Comparison of ENCODE assay signal across 8 mouse cellular contexts in the genomic region with DNA sequence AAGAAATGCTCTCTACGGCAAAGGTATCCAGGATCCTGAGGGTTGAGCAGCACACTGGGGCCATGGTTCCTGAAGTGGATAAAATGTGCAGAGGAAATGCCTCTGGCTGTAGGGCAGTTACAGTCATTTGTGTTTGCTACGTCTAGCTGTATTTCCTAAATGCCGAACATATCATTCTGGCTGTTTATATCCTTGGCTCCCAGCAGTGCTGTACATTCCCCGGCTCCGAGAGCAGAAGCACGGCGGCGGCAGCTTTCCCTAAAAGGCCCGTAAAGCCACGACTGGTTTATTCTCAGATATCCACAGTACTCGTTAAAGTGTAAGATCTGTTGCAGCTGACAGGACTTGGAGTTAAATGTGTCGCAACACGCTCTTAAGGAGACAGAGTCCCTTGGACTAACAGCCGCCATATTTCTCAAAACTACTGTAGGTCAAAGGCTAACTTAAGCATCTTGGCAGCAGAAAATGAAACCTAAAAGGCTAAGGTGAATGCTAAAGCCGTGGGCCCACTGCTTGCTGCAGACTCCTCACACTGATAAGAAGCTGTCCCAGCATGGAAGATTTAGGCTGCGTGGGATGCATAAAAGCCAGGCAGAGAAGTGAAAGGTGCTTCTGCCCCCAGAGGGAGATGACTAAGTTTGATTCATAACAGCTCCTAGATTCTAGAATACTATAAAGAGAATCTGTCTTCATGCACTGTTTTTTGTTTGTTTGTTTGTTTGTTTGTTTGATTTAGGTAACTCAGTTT.
DNase-seq lines count a peak whose midpoint lies in the region; ATAC-seq and TF ChIP-seq lines count a peak whose summit lies in the region.

No protein-coding gene starts in this region.

- 50% methylated on average over 16 of the region's 16 CpGs for WGBS in small intestine, adult 2 months
- WGBS in midbrain, embryonic 11.5 days = 88% methylated on average over 16 of the region's 16 CpGs

- H3K9ac ChIP-seq in midbrain, embryonic 11.5 days (ENCODE audit: low read length) = no peak overlapping the region

- H3K27ac ChIP-seq in small intestine, adult 2 months (ENCODE audit: insufficient read depth, low read depth, low read length) = peak overlapping the region; percentile 12; the same call in 1 of the 2 replicates
- H3K27ac ChIP-seq in midbrain, embryonic 11.5 days (ENCODE audit: low read depth, low read length) = no peak overlapping the region

- H3K27me3 ChIP-seq in small intestine, adult 2 months (ENCODE audit: control insufficient read depth, insufficient read depth, low read length) = no peaks in the 10 kb centered on the region
- no peaks in the 10 kb centered on the region for H3K27me3 ChIP-seq in midbrain, embryonic 11.5 days (ENCODE audit: control insufficient read depth, insufficient read depth, low read length)

- H3K36me3 ChIP-seq in small intestine, adult 2 months (ENCODE audit: control insufficient read depth, insufficient read depth, low read length) = no peaks in the 10 kb centered on the region
- no peaks in the 10 kb centered on the region for H3K36me3 ChIP-seq in midbrain, embryonic 11.5 days (ENCODE audit: control insufficient read depth, insufficient read depth, low read length)

- H3K9me3 ChIP-seq in midbrain, embryonic 11.5 days (ENCODE audit: control insufficient read depth, low read length) = peaks cover 3% of the 10 kb centered on the region; the same call in 1 of the 2 replicates

- peak; percentile 10 for DNase-seq in gastrocnemius, postnatal 25 days
- DNase-seq in gastrocnemius, postnatal 4 days (ENCODE audit: low spot score in 2 of 2) = no peak
- DNase-seq in heart, adult 8-10 months (ENCODE audit: low spot score) = peak; percentile 9
- DNase-seq in kidney, postnatal 14 days = peak; percentile 49
- DNase-seq in embryo, embryonic 10.5 days (ENCODE audit: low spot score) = no peak
- no peak for DNase-seq in midbrain, embryonic 11.5 days (ENCODE audit: low spot score, missing footprints)
- no peak for DNase-seq in embryo, embryonic 10 days (ENCODE audit: low spot score)

- ATAC-seq in midbrain, embryonic 11.5 days (ENCODE audit: low FRiP score) = no peak

- no peak overlapping the region for H3K4me2 ChIP-seq in midbrain, embryonic 11.5 days

- H3K4me1 ChIP-seq in small intestine, adult 2 months (ENCODE audit: control insufficient read depth, insufficient read depth, insufficient read length, low read length) = no peaks in the 10 kb centered on the region
- no peaks in the 10 kb centered on the region for H3K4me1 ChIP-seq in midbrain, embryonic 11.5 days (ENCODE audit: control insufficient read depth, insufficient read depth, low read length)

- no peak for TF ChIP-seq POLR2A in small intestine, adult 2 months (IDR thresholded peaks at IDR 0.05; ENCODE audit: low read depth, low read length)

- no peak overlapping the region for H3K4me3 ChIP-seq in small intestine, adult 2 months (ENCODE audit: low read depth, low read length)
- no peak overlapping the region for H3K4me3 ChIP-seq in midbrain, embryonic 11.5 days (ENCODE audit: low read depth, low read length)

- no peak for TF ChIP-seq CTCF in small intestine, adult 2 months (IDR thresholded peaks at IDR 0.05; ENCODE audit: extremely low read depth, insufficient read length, insufficient replicate concordance, low read depth, low read length)

Comparison
In these comparisons a context has a peak if more than half of its experiments do, and no peak if none do; other contexts are left out.
1. DNase-seq: peak in gastrocnemius, postnatal 25 days (single experiment), heart, adult 8-10 months (single experiment) and kidney, postnatal 14 days (single experiment); none in gastrocnemius, postnatal 4 days (0 of 2), embryo, embryonic 10.5 days (single experiment), midbrain, embryonic 11.5 days (single experiment) and embryo, embryonic 10 days (single experiment).